Mouse (Mus musculus): ENCODE data around the gene B2m. TPM values are rescaled to one million over a fixed set of nuclear protein-coding genes. Genes with fewer than 3 reads are reported as not detected.
A peak's percentile ranks its signal among the peaks of the same experiment; 100 is the strongest.
"Not testable (repeated sequence)": the region's sequence is repeated elsewhere in the genome, so short reads cannot be mapped to it uniquely, and the experiment has no call there.

Gene B2m
- 124 and 131 TPM in 2 replicates for polyA plus RNA-seq (2014; fragmentation: Nextera tagmentation; extraction: Ambion mirVana)

DNA sequence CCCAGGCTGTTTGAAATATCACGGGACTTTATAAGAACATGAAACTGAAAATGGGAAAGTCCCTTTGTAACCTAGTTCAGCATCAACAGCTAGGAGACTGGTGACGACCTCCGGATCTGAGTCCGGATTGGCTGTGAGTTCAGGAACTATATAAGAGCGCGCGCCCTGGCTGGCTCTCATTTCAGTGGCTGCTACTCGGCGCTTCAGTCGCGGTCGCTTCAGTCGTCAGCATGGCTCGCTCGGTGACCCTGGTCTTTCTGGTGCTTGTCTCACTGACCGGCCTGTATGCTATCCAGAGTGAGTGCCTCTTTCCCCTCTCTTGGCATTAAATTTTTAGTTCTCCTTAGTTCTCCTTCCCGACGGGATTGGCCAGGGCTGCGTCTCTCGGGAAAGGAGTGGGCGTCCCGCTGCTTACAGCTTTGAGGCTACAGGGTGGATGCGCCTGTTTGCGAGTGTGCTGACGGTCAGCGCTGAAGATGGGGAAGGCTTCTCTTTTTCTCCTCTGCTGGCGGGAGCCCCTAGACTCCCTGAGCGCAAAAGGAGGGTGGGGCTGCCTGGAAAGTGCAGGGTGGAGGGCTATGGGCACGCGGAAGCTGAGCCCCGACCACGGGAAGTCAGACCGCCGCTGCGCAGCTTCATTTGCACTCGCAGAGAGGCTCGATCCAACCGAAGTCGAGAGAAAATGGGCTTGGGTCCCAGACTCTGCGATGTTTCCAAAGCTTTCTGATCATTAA lies at the start of gene B2m:
B2m (plus strand) TSS at position 179 of the 734 bp plus-strand sequence.
- under 1% methylated on average over 40 of the region's 40 CpGs for WGBS
- Histone ChIP-seq H3K9me3 (ENCODE audit: control insufficient read depth, low read length) (no peaks in the 10 kb centered on the region), H3K36me3 (ENCODE audit: control insufficient read depth, insufficient read depth, low read length) (no peaks in the 10 kb centered on the region), H3K27me3 (ENCODE audit: control insufficient read depth, insufficient read depth, low read length) (no peaks in the 10 kb centered on the region), H3K27ac (ENCODE audit: low read depth, low read length) (peak within 1 kb of the TSS; percentile 6; the same call in 1 of the 2 replicates), H3K4me2 (peak within 1 kb of the TSS; percentile 79), H3K4me1 (ENCODE audit: control insufficient read depth, insufficient read depth, low read length) (peaks cover 2% of the 10 kb centered on the region; the same call in 1 of the 2 replicates), H3K4me3 (ENCODE audit: low read depth, low read length) (peak within 1 kb of the TSS; percentile 67), H3K9ac (ENCODE audit: low read length) (peak within 1 kb of the TSS; percentile 82)
- ATAC-seq (ENCODE audit: low FRiP score) = peak; percentile 98
- DNase-seq (ENCODE audit: low spot score, missing footprints) = peak; percentile 99

DNA sequence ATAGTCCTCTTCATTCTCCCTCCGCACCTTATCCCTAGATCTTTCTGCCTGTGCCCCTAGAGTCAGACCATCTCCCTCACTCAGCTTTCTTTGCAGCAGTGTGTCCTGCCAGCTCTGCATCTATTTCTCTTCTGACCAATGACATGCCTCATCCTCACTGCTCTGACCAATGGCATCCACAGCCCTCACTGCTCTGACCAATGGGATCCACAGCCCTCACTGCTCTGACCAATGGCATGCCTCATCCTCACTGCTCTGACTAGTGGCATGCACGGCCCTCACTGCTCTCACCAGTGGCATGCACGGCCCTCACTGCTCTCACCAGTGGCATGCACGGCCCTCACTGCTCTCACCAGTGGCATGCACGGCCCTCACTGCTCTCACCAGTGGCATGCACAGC lies 49.8 kb upstream of the B2m start:
- 82% methylated on average over 5 of the region's 5 CpGs for WGBS
- H3K4me2 ChIP-seq; H3K9me3 ChIP-seq (ENCODE audit: control insufficient read depth, low read length); DNase-seq (ENCODE audit: low spot score, missing footprints); H3K4me1 ChIP-seq (ENCODE audit: control insufficient read depth, insufficient read depth, low read length); H3K27me3 ChIP-seq (ENCODE audit: control insufficient read depth, insufficient read depth, low read length); H3K27ac ChIP-seq (ENCODE audit: low read depth, low read length); H3K4me3 ChIP-seq (ENCODE audit: low read depth, low read length); H3K9ac ChIP-seq (ENCODE audit: low read length); ATAC-seq (ENCODE audit: low FRiP score): not testable (repeated sequence)
- H3K36me3 ChIP-seq (ENCODE audit: control insufficient read depth, insufficient read depth, low read length) = peaks cover 14% of the 10 kb centered on the region

DNA sequence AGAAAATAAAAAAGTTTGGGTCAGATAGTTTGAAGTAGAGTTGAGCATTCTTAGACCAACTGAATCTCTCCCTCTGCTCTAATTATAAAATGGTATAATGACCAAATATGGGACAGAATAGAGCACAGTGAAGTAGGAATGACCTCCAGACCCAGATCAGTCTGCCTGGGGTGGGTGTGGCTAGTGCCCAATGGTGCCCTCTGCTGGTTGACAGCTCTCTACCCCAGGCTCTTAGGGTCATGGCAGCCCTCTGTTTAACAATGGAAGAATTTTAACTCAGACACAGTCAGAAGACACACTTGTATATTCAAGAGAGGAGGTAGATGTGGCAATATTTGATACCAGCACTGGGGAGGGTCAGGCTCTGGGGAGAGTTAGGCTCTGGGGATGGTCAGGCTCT lies 45.4 kb upstream of the B2m start:
- no peaks in the 10 kb centered on the region for H3K9me3 ChIP-seq (ENCODE audit: control insufficient read depth, low read length)
- peaks cover 3% of the 10 kb centered on the region for H3K36me3 ChIP-seq (ENCODE audit: control insufficient read depth, insufficient read depth, low read length)
- H3K4me1 ChIP-seq (ENCODE audit: control insufficient read depth, insufficient read depth, low read length) = no peaks in the 10 kb centered on the region
- H3K27ac ChIP-seq (ENCODE audit: low read depth, low read length) = no peak overlapping the region
- H3K9ac ChIP-seq (ENCODE audit: low read length) = no peak overlapping the region
- DNase-seq (ENCODE audit: low spot score, missing footprints) = no peak
- H3K4me2 ChIP-seq = no peak overlapping the region
- no peak overlapping the region for H3K4me3 ChIP-seq (ENCODE audit: low read depth, low read length)
- no peaks in the 10 kb centered on the region for H3K27me3 ChIP-seq (ENCODE audit: control insufficient read depth, insufficient read depth, low read length)
- ATAC-seq (ENCODE audit: low FRiP score) = no peak

DNA sequence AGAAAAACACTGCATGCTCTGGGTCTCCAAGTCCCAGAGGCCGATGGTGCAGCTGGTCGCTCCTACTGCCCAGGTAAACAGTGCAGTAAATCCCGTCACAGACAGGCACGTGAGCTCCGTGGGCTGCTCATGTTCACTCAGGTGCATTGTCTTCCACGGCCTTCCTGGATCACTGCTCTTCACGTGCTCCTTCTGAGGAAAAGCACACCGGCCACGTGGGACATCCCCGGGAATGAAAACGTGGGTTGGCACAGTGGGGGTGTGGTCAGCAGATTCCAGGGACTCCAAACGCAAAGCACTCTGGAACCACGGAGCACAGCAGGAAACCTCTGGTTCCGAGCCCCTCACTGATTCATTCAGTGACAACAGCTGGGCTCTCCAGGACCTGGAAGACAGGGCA lies 39.4 kb upstream of the B2m start:
- Histone ChIP-seq H3K27me3 (ENCODE audit: control insufficient read depth, insufficient read depth, low read length) (no peaks in the 10 kb centered on the region), H3K36me3 (ENCODE audit: control insufficient read depth, insufficient read depth, low read length) (peaks cover 8% of the 10 kb centered on the region), H3K9ac (ENCODE audit: low read length) (no peak overlapping the region), H3K4me3 (ENCODE audit: low read depth, low read length) (no peak overlapping the region), H3K27ac (ENCODE audit: low read depth, low read length) (no peak overlapping the region), H3K4me2 (no peak overlapping the region), H3K9me3 (ENCODE audit: control insufficient read depth, low read length) (no peaks in the 10 kb centered on the region), H3K4me1 (ENCODE audit: control insufficient read depth, insufficient read depth, low read length) (no peaks in the 10 kb centered on the region)
- WGBS = 84% methylated on average over 14 of the region's 14 CpGs
- ATAC-seq (ENCODE audit: low FRiP score) (no peak), DNase-seq (ENCODE audit: low spot score, missing footprints) (no peak)

DNA sequence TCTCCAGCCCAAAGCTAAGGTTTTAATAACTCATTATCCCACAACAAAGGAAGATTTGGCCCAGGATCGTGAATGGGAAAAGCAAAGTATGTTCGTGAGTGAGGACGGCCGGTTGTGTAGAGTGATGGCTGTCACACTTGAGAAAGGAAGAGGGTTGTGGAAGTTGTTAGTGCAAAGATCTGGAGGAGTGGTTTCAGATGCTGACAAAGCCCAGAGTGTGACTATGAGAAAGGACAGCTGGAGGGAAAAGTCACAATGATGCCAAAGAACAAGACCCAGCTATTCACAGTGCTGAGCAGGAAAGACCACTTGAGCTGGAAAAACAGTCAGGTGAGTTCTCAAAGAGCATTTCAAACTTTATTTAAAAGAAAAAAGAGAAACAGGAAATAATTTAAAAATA lies 37.8 kb upstream of the B2m start:
- Histone ChIP-seq H3K9me3 (ENCODE audit: control insufficient read depth, low read length) (no peaks in the 10 kb centered on the region), H3K4me3 (ENCODE audit: low read depth, low read length) (no peak overlapping the region), H3K9ac (ENCODE audit: low read length) (no peak overlapping the region), H3K4me2 (no peak overlapping the region), H3K36me3 (ENCODE audit: control insufficient read depth, insufficient read depth, low read length) (peaks cover 8% of the 10 kb centered on the region), H3K27me3 (ENCODE audit: control insufficient read depth, insufficient read depth, low read length) (no peaks in the 10 kb centered on the region), H3K27ac (ENCODE audit: low read depth, low read length) (no peak overlapping the region), H3K4me1 (ENCODE audit: control insufficient read depth, insufficient read depth, low read length) (no peaks in the 10 kb centered on the region)
- DNase-seq (ENCODE audit: low spot score, missing footprints) (no peak), ATAC-seq (ENCODE audit: low FRiP score) (no peak)
- 90% methylated on average over 4 of the region's 4 CpGs for WGBS

DNA sequence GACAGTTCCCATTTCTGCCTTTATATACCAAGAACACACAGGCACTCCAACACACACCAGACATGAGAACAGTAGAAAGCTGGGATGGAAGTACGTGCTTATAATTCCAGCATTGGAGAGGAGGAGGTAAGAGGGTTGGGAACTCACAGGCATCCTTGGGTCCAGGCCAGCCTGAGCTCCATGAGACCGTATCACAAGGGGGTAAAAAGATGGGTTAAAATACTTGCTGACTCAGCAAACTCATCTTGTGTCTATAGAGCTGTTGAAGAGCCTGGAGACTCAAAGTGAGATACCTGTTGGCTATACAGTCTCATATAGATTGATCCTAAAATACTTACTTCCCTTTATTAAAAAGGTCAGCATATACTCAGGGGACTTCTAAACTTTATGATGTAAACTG lies 30.6 kb upstream of the B2m start:
- DNase-seq (ENCODE audit: low spot score, missing footprints) (no peak), ATAC-seq (ENCODE audit: low FRiP score) (no peak)
- Histone ChIP-seq H3K27ac (ENCODE audit: low read depth, low read length) (no peak overlapping the region), H3K27me3 (ENCODE audit: control insufficient read depth, insufficient read depth, low read length) (no peaks in the 10 kb centered on the region), H3K4me2 (peak overlapping the region; percentile 62), H3K4me3 (ENCODE audit: low read depth, low read length) (peak overlapping the region; percentile 83; the same call in 1 of the 2 replicates), H3K9ac (ENCODE audit: low read length) (no peak overlapping the region), H3K9me3 (ENCODE audit: control insufficient read depth, low read length) (no peaks in the 10 kb centered on the region), H3K36me3 (ENCODE audit: control insufficient read depth, insufficient read depth, low read length) (no peaks in the 10 kb centered on the region), H3K4me1 (ENCODE audit: control insufficient read depth, insufficient read depth, low read length) (peaks cover 9% of the 10 kb centered on the region; the same call in 1 of the 2 replicates)
- WGBS = 98% methylated on average over 2 of the region's 2 CpGs

DNA sequence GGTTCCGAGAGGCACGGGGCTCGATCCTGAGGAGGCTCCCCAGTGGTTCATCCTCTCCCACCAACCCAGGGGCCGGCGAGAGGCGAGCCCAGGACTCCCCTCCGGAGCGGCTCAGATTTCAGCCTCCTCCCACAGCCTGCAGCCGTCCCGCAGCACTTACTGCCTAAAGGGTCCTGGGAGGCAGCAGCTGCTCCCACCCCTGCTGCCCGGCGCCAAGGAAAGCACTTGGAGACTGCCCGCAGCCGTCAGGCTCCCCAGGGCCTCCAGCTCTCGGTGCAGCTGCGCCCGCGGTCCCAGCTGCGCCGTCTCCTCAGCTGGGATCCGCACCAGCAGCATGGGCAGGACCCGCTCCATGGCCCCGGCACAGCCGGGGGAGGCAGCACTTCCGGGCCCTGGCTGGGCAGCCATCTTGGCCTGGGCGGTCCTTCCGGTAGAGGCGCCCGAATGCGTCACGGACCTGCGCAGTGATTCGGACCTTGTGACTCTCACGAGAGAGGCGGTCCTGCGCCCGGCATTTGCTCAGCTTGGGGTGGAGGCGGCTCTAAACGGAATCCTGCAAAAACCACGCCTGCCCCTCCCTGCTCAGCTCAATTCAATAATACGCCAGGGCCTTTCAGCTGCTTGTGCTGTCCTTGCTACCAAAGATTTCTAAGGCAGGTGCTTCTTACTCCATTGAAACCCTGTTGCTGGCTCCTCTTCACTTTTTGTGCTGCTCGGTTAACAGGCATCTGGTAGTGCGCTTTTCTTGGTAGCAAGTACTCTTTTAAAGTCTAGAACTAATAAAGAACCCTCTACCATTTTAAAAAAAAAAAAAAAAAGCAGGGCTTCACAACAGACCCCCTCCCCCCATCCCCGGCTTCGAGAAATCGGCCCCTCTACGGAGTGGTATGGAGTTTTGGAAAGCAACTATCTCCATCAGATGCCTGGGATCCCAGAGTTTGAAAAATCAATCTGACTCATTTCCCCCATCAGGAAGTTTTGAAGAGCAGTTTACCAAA lies 29.2 kb upstream of the B2m start, which contains the start of gene Spg11:
Spg11 (minus strand) TSS at position 426 of the 998 bp plus-strand sequence.
- Histone ChIP-seq H3K36me3 (ENCODE audit: control insufficient read depth, insufficient read depth, low read length) (no peaks in the 10 kb centered on the region), H3K27ac (ENCODE audit: low read depth, low read length) (peak within 1 kb of the TSS; percentile 95), H3K4me1 (ENCODE audit: control insufficient read depth, insufficient read depth, low read length) (peaks cover 9% of the 10 kb centered on the region; the same call in 1 of the 2 replicates), H3K27me3 (ENCODE audit: control insufficient read depth, insufficient read depth, low read length) (no peaks in the 10 kb centered on the region), H3K4me2 (peak within 1 kb of the TSS; percentile 62), H3K4me3 (ENCODE audit: low read depth, low read length) (peak within 1 kb of the TSS; percentile 83), H3K9me3 (ENCODE audit: control insufficient read depth, low read length) (no peaks in the 10 kb centered on the region), H3K9ac (ENCODE audit: low read length) (peak within 1 kb of the TSS; percentile 97)
- ATAC-seq (ENCODE audit: low FRiP score) = peak; percentile 99
- WGBS = 1% methylated on average over 47 of the region's 47 CpGs
- peak; percentile 98 for DNase-seq (ENCODE audit: low spot score, missing footprints)

DNA sequence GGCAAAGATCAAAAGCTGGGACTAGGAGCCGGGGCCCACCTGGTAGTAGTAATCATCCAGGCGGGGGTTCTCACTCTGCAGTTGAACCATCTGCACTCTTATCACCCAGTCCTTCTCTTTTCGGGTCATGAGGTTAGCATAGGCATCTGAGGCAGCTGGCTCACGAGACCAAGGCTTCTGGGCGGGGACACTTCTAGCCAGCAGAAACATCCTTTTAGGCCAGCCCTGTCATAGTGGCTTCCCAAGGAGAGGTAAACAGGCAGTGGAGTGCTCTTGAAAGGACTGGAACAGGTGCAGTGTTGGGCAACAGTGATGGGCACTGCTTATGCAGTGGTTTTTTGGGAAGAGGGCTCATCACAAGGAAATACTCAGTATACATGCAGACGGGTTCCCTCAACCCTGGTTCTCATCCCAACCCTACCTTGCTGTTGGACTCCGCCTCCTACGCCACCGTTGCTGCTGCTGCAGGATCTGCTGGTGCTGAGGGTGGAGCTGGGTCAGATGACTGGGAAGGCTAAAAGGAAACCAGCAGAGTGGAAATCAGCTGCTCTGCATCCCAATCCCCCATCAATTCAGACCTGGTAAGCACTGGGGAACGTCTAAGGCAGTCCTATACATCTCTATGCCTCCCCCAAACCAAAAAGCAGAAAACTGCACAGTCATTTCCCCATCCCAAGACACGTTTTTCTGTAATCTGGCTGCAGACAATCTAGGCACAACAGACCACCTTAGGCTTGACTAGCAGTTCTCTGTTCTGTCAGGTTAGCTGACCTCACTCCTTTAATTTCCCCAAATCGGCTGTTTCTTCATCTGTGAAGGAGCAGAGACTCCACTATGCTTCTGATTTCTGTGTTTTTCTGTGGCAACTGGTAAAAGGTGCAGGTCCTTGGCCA lies 21.6 kb upstream of the B2m start:
- no peaks in the 10 kb centered on the region for H3K36me3 ChIP-seq (ENCODE audit: control insufficient read depth, insufficient read depth, low read length)
- no peaks in the 10 kb centered on the region for H3K27me3 ChIP-seq (ENCODE audit: control insufficient read depth, insufficient read depth, low read length)
- no peak for DNase-seq (ENCODE audit: low spot score, missing footprints)
- H3K4me1 ChIP-seq (ENCODE audit: control insufficient read depth, insufficient read depth, low read length) = no peaks in the 10 kb centered on the region
- no peak overlapping the region for H3K4me2 ChIP-seq
- H3K9ac ChIP-seq (ENCODE audit: low read length) = no peak overlapping the region
- no peak overlapping the region for H3K27ac ChIP-seq (ENCODE audit: low read depth, low read length)
- no peaks in the 10 kb centered on the region for H3K9me3 ChIP-seq (ENCODE audit: control insufficient read depth, low read length)
- H3K4me3 ChIP-seq (ENCODE audit: low read depth, low read length) = no peak overlapping the region
- no peak for ATAC-seq (ENCODE audit: low FRiP score)
- WGBS = 58% methylated on average over 12 of the region's 12 CpGs
